In genomic region chr9:48146761-48147160, GRCm38 (mm10) we compare ENCODE assay signal across 16 mouse cellular contexts. TPM values are rescaled to one million over a fixed set of nuclear protein-coding genes. Genes with fewer than 3 reads are reported as not detected.
DNase-seq lines count a peak whose midpoint lies in the region.
"Had no signal": no experiment of that assay in that cellular context is flagged by ENCODE, and none has a peak within 500 bp of the region (broad histone marks: within the 10 kb centered on the region; RNA-seq: fewer than 3 reads in every experiment).

No protein-coding gene starts in this region.

- DNase-seq in adrenal gland, adult (ENCODE audit: inconsistent age in 2 of 2, low spot score in 1 of 2): peak; percentile 35 to 71
- no peak for DNase-seq in adrenal gland, postnatal 4 days (ENCODE audit: low spot score in 2 of 2)
- DNase-seq in kidney, postnatal 10 days: peak; percentile 16
- DNase-seq in kidney, adult 8-10 months: no peak
- peak; percentile 42 for DNase-seq in adrenal gland, adult 8-10 months
- peak; percentile 66 for DNase-seq in retina, postnatal 1 day
- no peak for DNase-seq in heart, postnatal 4 days
- DNase-seq: cerebellum, adult 9-10 months; gastrocnemius, postnatal 25 days; heart, adult 18-20 months; heart, postnatal 10 days; kidney, adult 9 months; kidney, postnatal 25 days; lung, adult 18-20 months; lung, postnatal 10 days; thymus, postnatal 25 days had no signal

RNA-seq across cellular contexts. Expression of gene Nxpe4, which starts 15.1 kb away (rescaled TPM):
- 10 to 100 TPM; 10.8 to 11.1 TPM for total RNA-seq in adrenal gland, postnatal 4 days (2021)
- total RNA-seq in adrenal gland, adult 8-10 months (2022): 10 to 100 TPM in 1 of 4 experiments, 1 to 10 TPM in 3; 2.1 to 10.4 (median 6.7) TPM
- 10 to 100 TPM; 13.3 to 13.9 TPM for total RNA-seq in heart, postnatal 4 days (2021)

Comparison
In these comparisons a context has a peak if more than half of its experiments do, and no peak if none do; other contexts are left out.
1. DNase-seq: peak in adrenal gland, adult (2 of 2), kidney, postnatal 10 days (single experiment), adrenal gland, adult 8-10 months (single experiment) and retina, postnatal 1 day (single experiment); none in adrenal gland, postnatal 4 days (0 of 2), kidney, adult 8-10 months (0 of 2) and heart, postnatal 4 days (single experiment).